In genomic region chr11:79803006-79803405, GRCm38 (mm10) we compare ENCODE assay signal across 8 mouse cellular contexts.
DNase-seq lines count a peak whose midpoint lies in the region; ATAC-seq lines count a peak whose summit lies in the region.

No protein-coding gene starts in this region.

- DNase-seq in forebrain, embryonic 14.5 days (ENCODE audit: low spot score) = peak; percentile 33
- peak; percentile 44 for DNase-seq in right cerebral cortex, postnatal 14 days
- no peak for DNase-seq in right cerebral cortex, postnatal 25 days
- DNase-seq in retina, postnatal 1 day = no peak
- no peak for DNase-seq in thymus, postnatal 0 days (ENCODE audit: low spot score)

- H3K27me3 ChIP-seq in forebrain, embryonic 14.5 days (replicated peaks; ENCODE audit: control insufficient read depth, insufficient read depth, low read length) = no peaks in the 10 kb centered on the region
- H3K27me3 ChIP-seq in forebrain, embryonic 16.5 days (replicated peaks; ENCODE audit: control insufficient read depth, insufficient read depth, low read length) = no peaks in the 10 kb centered on the region
- no peaks in the 10 kb centered on the region for H3K27me3 ChIP-seq in intestine, embryonic 16.5 days (replicated peaks; ENCODE audit: control insufficient read depth, insufficient read depth, low read length)
- H3K27me3 ChIP-seq in neural tube, embryonic 15.5 days (replicated peaks) = no peaks in the 10 kb centered on the region

- H3K4me2 ChIP-seq in forebrain, embryonic 14.5 days (ENCODE audit: low read length) = no peak overlapping the region
- H3K4me2 ChIP-seq in forebrain, embryonic 16.5 days (ENCODE audit: low read length) = no peak overlapping the region
- H3K4me2 ChIP-seq in intestine, embryonic 16.5 days (ENCODE audit: low read depth, low read length) = no peak overlapping the region
- H3K4me2 ChIP-seq in neural tube, embryonic 15.5 days = no peak overlapping the region

- no peak overlapping the region for H3K9ac ChIP-seq in forebrain, embryonic 14.5 days (ENCODE audit: low read length)
- H3K9ac ChIP-seq in forebrain, embryonic 16.5 days (replicated peaks; ENCODE audit: low read depth, low read length) = no peak overlapping the region
- no peak overlapping the region for H3K9ac ChIP-seq in intestine, embryonic 16.5 days (ENCODE audit: low read depth, low read length)
- no peak overlapping the region for H3K9ac ChIP-seq in neural tube, embryonic 15.5 days (replicated peaks)

- no peaks in the 10 kb centered on the region for H3K9me3 ChIP-seq in forebrain, embryonic 14.5 days (replicated peaks; ENCODE audit: control insufficient read depth, low read length)
- H3K9me3 ChIP-seq in forebrain, embryonic 16.5 days (ENCODE audit: control insufficient read depth, low read length) = no peaks in the 10 kb centered on the region; the same call in 1 of the 2 replicates
- no peaks in the 10 kb centered on the region for H3K9me3 ChIP-seq in intestine, embryonic 16.5 days (ENCODE audit: control insufficient read depth, low read length)
- no peaks in the 10 kb centered on the region for H3K9me3 ChIP-seq in neural tube, embryonic 15.5 days (replicated peaks)

- peaks cover 5% of the 10 kb centered on the region; the same call in 1 of the 2 replicates for H3K4me1 ChIP-seq in forebrain, embryonic 14.5 days (ENCODE audit: control insufficient read depth, insufficient read depth, low read length)
- H3K4me1 ChIP-seq in forebrain, embryonic 16.5 days (replicated peaks; ENCODE audit: control insufficient read depth, insufficient read depth, low read length) = peaks cover 16% of the 10 kb centered on the region
- H3K4me1 ChIP-seq in intestine, embryonic 16.5 days (ENCODE audit: control insufficient read depth, insufficient read depth, low read length) = peaks cover 25% of the 10 kb centered on the region
- H3K4me1 ChIP-seq in neural tube, embryonic 15.5 days = peaks cover 35% of the 10 kb centered on the region

- no peak overlapping the region for H3K27ac ChIP-seq in forebrain, embryonic 14.5 days (ENCODE audit: low read depth, low read length)
- no peak overlapping the region for H3K27ac ChIP-seq in forebrain, embryonic 16.5 days (ENCODE audit: low read length)
- peak overlapping the region; percentile 78 for H3K27ac ChIP-seq in intestine, embryonic 16.5 days (ENCODE audit: low read length)
- peak overlapping the region; percentile 38; the same call in 1 of the 2 replicates for H3K27ac ChIP-seq in neural tube, embryonic 15.5 days (replicated peaks)

- no peak overlapping the region for H3K4me3 ChIP-seq in forebrain, embryonic 14.5 days (ENCODE audit: low read depth, low read length)
- H3K4me3 ChIP-seq in forebrain, embryonic 16.5 days (replicated peaks; ENCODE audit: low read length) = no peak overlapping the region
- no peak overlapping the region for H3K4me3 ChIP-seq in intestine, embryonic 16.5 days (ENCODE audit: low read length)
- no peak overlapping the region for H3K4me3 ChIP-seq in neural tube, embryonic 15.5 days (replicated peaks)

- 78% methylated on average over 5 of the region's 5 CpGs for WGBS in forebrain, embryonic 14.5 days
- 67% methylated on average over 5 of the region's 5 CpGs for WGBS in forebrain, embryonic 16.5 days
- 40% methylated on average over 5 of the region's 5 CpGs for WGBS in intestine, embryonic 16.5 days
- 44% methylated on average over 5 of the region's 5 CpGs for WGBS in neural tube, embryonic 15.5 days

- no peak for ATAC-seq in forebrain, embryonic 14.5 days
- ATAC-seq in forebrain, embryonic 16.5 days = no peak
- ATAC-seq in intestine, embryonic 16.5 days = peak; percentile 81
- ATAC-seq in neural tube, embryonic 15.5 days (ENCODE audit: low FRiP score) = 0 out of 2 replicates have a peak, but pooled peaks have one; percentile 38

- H3K36me3 ChIP-seq in forebrain, embryonic 14.5 days (ENCODE audit: control insufficient read depth, insufficient read depth, low read length) = no peaks in the 10 kb centered on the region
- no peaks in the 10 kb centered on the region for H3K36me3 ChIP-seq in forebrain, embryonic 16.5 days (ENCODE audit: control insufficient read depth, insufficient read depth)
- H3K36me3 ChIP-seq in intestine, embryonic 16.5 days (ENCODE audit: control insufficient read depth, insufficient read depth, low read length) = no peaks in the 10 kb centered on the region
- H3K36me3 ChIP-seq in neural tube, embryonic 15.5 days = no peaks in the 10 kb centered on the region

Comparison
In these comparisons a context has a peak if more than half of its experiments do, and no peak if none do; other contexts are left out.
1. DNase-seq: peak in forebrain, embryonic 14.5 days (single experiment) and right cerebral cortex, postnatal 14 days (single experiment); none in right cerebral cortex, postnatal 25 days (single experiment), retina, postnatal 1 day (single experiment) and thymus, postnatal 0 days (single experiment).
2. ATAC-seq: peak in intestine, embryonic 16.5 days (single experiment) and neural tube, embryonic 15.5 days (single experiment); none in forebrain, embryonic 14.5 days (single experiment) and forebrain, embryonic 16.5 days (single experiment).
3. H3K27ac ChIP-seq: peak in intestine, embryonic 16.5 days (single experiment) and neural tube, embryonic 15.5 days (single experiment); none in forebrain, embryonic 14.5 days (single experiment) and forebrain, embryonic 16.5 days (single experiment).